Mouse (Mus musculus): ENCODE measurements around the gene Catsper2. TPM values are rescaled to one million over a fixed set of nuclear protein-coding genes. Genes with fewer than 3 reads are reported as not detected.

The Catsper2 gene
- polyA plus RNA-seq, 1 experiment from 2014 or later: 6.2 TPM

GRCm38 (mm10) chr2:121370921-121371320 lies 42.7 kb downstream of the Catsper2 start:
- no peak overlapping the region for H3K4me3 ChIP-seq
- H3K4me1 ChIP-seq (replicated peaks): no peaks in the 10 kb centered on the region
- H3K9me3 ChIP-seq: no peaks in the 10 kb centered on the region
- no peaks in the 10 kb centered on the region for H3K36me3 ChIP-seq
- H3K4me2 ChIP-seq: no peak overlapping the region
- no peaks in the 10 kb centered on the region for H3K27me3 ChIP-seq
- ATAC-seq (ENCODE audit: low FRiP score, low read depth): no peak
- 88% methylated on average over 5 of the region's 5 CpGs for WGBS
- no peak overlapping the region for H3K27ac ChIP-seq (replicated peaks)
- H3K9ac ChIP-seq: no peak overlapping the region

- Histone ChIP-seq H3K4me2 (no peak overlapping the region), H3K9ac (no peak overlapping the region), H3K36me3 (peaks cover 5% of the 10 kb centered on the region; the same call in 1 of the 2 replicates), H3K9me3 (no peaks in the 10 kb centered on the region), H3K27me3 (no peaks in the 10 kb centered on the region), H3K4me3 (no peak overlapping the region), H3K4me1 (replicated peaks) (no peaks in the 10 kb centered on the region), H3K27ac (replicated peaks) (no peak overlapping the region)
- ATAC-seq (ENCODE audit: low FRiP score, low read depth): no peak
- 68% methylated on average over 2 of the region's 2 CpGs for WGBS
Measured at GRCm38 (mm10) chr2:121368831-121369230, 44.8 kb downstream of the Catsper2 start.

- WGBS: 85% methylated on average over 3 of the region's 3 CpGs
- Histone ChIP-seq H3K27ac (replicated peaks) (no peak overlapping the region), H3K4me3 (no peak overlapping the region)
Measured at GRCm38 (mm10) chr2:121363656-121364055, 49.9 kb downstream of the Catsper2 start.

GRCm38 (mm10) chr2:121359461-121359860 lies 54.1 kb downstream of the Catsper2 start:
- Histone ChIP-seq H3K9me3 (no peaks in the 10 kb centered on the region), H3K9ac (no peak overlapping the region), H3K4me3 (peak overlapping the region; percentile 47), H3K27me3 (no peaks in the 10 kb centered on the region), H3K4me2 (peak overlapping the region; percentile 61), H3K27ac (replicated peaks) (no peak overlapping the region), H3K4me1 (replicated peaks) (peaks cover 20% of the 10 kb centered on the region), H3K36me3 (peaks cover 7% of the 10 kb centered on the region; the same call in 1 of the 2 replicates)
- no peak for ATAC-seq (ENCODE audit: low FRiP score, low read depth)
- 55% methylated on average over 4 of the region's 4 CpGs for WGBS

More at GRCm38 (mm10) chr2:121363656-121364055, 49.9 kb downstream of the Catsper2 start:
- peaks cover 7% of the 10 kb centered on the region; the same call in 1 of the 2 replicates for H3K36me3 ChIP-seq
- 0 out of 2 replicates have a peak, but pooled peaks cover 6% of the 10 kb centered on the region for H3K4me1 ChIP-seq (replicated peaks)
- ATAC-seq (ENCODE audit: low FRiP score, low read depth): no peak
- H3K9ac ChIP-seq: no peak overlapping the region
- H3K9me3 ChIP-seq: no peaks in the 10 kb centered on the region
- H3K27me3 ChIP-seq: no peaks in the 10 kb centered on the region
- H3K4me2 ChIP-seq: no peak overlapping the region

- Histone ChIP-seq H3K4me1 (replicated peaks) (peaks cover 25% of the 10 kb centered on the region), H3K4me2 (peak overlapping the region; percentile 61), H3K9me3 (no peaks in the 10 kb centered on the region), H3K27ac (replicated peaks) (peak overlapping the region; percentile 85), H3K27me3 (no peaks in the 10 kb centered on the region), H3K9ac (peak overlapping the region; percentile 71), H3K36me3 (no peaks in the 10 kb centered on the region), H3K4me3 (peak overlapping the region; percentile 47)
- ATAC-seq (ENCODE audit: low FRiP score, low read depth): peak; percentile 83
- under 1% methylated on average over 16 of the region's 16 CpGs for WGBS
Measured at GRCm38 (mm10) chr2:121358381-121358780, 55.2 kb downstream of the Catsper2 start.

GRCm38 (mm10) chr2:121357961-121358360 lies 55.6 kb downstream of the Catsper2 start:
- no peaks in the 10 kb centered on the region for H3K36me3 ChIP-seq

GRCm38 (mm10) chr2:121357494-121357893 lies 56.1 kb downstream of the Catsper2 start, which contains the start of gene Ckmt1:
TSS of gene Ckmt1 (plus strand) at chr2:121357714.
- peak within 1 kb of the TSS; percentile 47 for H3K4me3 ChIP-seq
- 67% methylated on average over 5 of the region's 5 CpGs for WGBS
- no peaks in the 10 kb centered on the region for H3K36me3 ChIP-seq
- no peaks in the 10 kb centered on the region for H3K9me3 ChIP-seq
- peak within 1 kb of the TSS; percentile 61 for H3K4me2 ChIP-seq
- no peaks in the 10 kb centered on the region for H3K27me3 ChIP-seq
- peak within 1 kb of the TSS; percentile 71 for H3K9ac ChIP-seq
- H3K27ac ChIP-seq (replicated peaks): peak within 1 kb of the TSS; percentile 85
- ATAC-seq (ENCODE audit: low FRiP score, low read depth): no peak
- H3K4me1 ChIP-seq (replicated peaks): peaks cover 25% of the 10 kb centered on the region

More at GRCm38 (mm10) chr2:121357961-121358360, 55.6 kb downstream of the Catsper2 start:
- ATAC-seq (ENCODE audit: low FRiP score, low read depth): no peak
- Histone ChIP-seq H3K4me1 (replicated peaks) (peaks cover 25% of the 10 kb centered on the region), H3K9ac (peak overlapping the region; percentile 71), H3K27ac (replicated peaks) (peak overlapping the region; percentile 85), H3K4me3 (peak overlapping the region; percentile 47), H3K9me3 (no peaks in the 10 kb centered on the region), H3K4me2 (peak overlapping the region; percentile 61), H3K27me3 (no peaks in the 10 kb centered on the region)
- WGBS: 4% methylated on average over 4 of the region's 4 CpGs

GRCm38 (mm10) chr2:121354820-121355592 lies 58.6 kb downstream of the Catsper2 start, which contains the start of gene Ppip5k1:
TSS of gene Ppip5k1 (minus strand) at chr2:121355396.
- H3K4me3 ChIP-seq: peak within 1 kb of the TSS; percentile 77
- peak within 1 kb of the TSS; percentile 88 for H3K27ac ChIP-seq (replicated peaks)
- peak within 1 kb of the TSS; percentile 85 for H3K9ac ChIP-seq
- under 1% methylated on average over 57 of the region's 58 CpGs for WGBS
- no peaks in the 10 kb centered on the region for H3K27me3 ChIP-seq
- H3K36me3 ChIP-seq: peaks cover 2% of the 10 kb centered on the region
- peak within 1 kb of the TSS; percentile 80 for H3K4me2 ChIP-seq
- peak; percentile 96 for ATAC-seq (ENCODE audit: low FRiP score, low read depth)
- H3K9me3 ChIP-seq: no peaks in the 10 kb centered on the region
- peaks cover 25% of the 10 kb centered on the region for H3K4me1 ChIP-seq (replicated peaks)

- H3K4me3 ChIP-seq: peak overlapping the region; percentile 77
- no peaks in the 10 kb centered on the region for H3K27me3 ChIP-seq
- WGBS: 2% methylated on average over 6 of the region's 6 CpGs
- no peaks in the 10 kb centered on the region for H3K9me3 ChIP-seq
- H3K27ac ChIP-seq (replicated peaks): peak overlapping the region; percentile 88
- no peak for ATAC-seq (ENCODE audit: low FRiP score, low read depth)
- peaks cover 8% of the 10 kb centered on the region for H3K36me3 ChIP-seq
- H3K4me1 ChIP-seq (replicated peaks): peaks cover 23% of the 10 kb centered on the region
- peak overlapping the region; percentile 85 for H3K9ac ChIP-seq
- peak overlapping the region; percentile 80 for H3K4me2 ChIP-seq
Measured at GRCm38 (mm10) chr2:121354378-121354777, 59.2 kb downstream of the Catsper2 start.

- 60% methylated on average over 8 of the region's 8 CpGs for WGBS
- no peaks in the 10 kb centered on the region for H3K9me3 ChIP-seq
- no peak overlapping the region for H3K27ac ChIP-seq (replicated peaks)
- H3K36me3 ChIP-seq: peaks cover 10% of the 10 kb centered on the region
- peaks cover 19% of the 10 kb centered on the region for H3K4me1 ChIP-seq (replicated peaks)
- no peak overlapping the region for H3K4me3 ChIP-seq
- no peak overlapping the region for H3K9ac ChIP-seq
- H3K27me3 ChIP-seq: no peaks in the 10 kb centered on the region
- ATAC-seq (ENCODE audit: low FRiP score, low read depth): no peak
- no peak overlapping the region for H3K4me2 ChIP-seq
Measured at GRCm38 (mm10) chr2:121353156-121353555, 60.4 kb downstream of the Catsper2 start.

Data from hindbrain, embryonic 15.5 days (tissue).